Mouse (Mus musculus): Measurements from ENCODE around the gene Prkab1. TPM values are rescaled to one million over a fixed set of nuclear protein-coding genes. Genes with fewer than 3 reads are reported as not detected.

The Prkab1 gene
- polyA plus RNA-seq, 1 experiment: 102 TPM

GRCm38 (mm10) chr5:116045581-116045980, 21.3 kb upstream of the Prkab1 start:
- Histone ChIP-seq H3K27me3 (ENCODE audit: control insufficient read depth, insufficient read depth, low read length) (no peaks in the 10 kb centered on the region), H3K27ac (ENCODE audit: control insufficient read depth, insufficient read depth, low read length) (no peak overlapping the region), H3K4me3 (ENCODE audit: control insufficient read depth, insufficient read depth, low read length) (no peak overlapping the region), H3K36me3 (ENCODE audit: control insufficient read depth, insufficient read depth, low read length) (no peaks in the 10 kb centered on the region), H3K4me1 (replicated peaks; ENCODE audit: control insufficient read depth, insufficient read depth, low read length) (no peaks in the 10 kb centered on the region)
- TF ChIP-seq CTCF (IDR thresholded peaks at IDR 0.05; ENCODE audit: borderline replicate concordance, control insufficient read depth, extremely low read depth, insufficient read depth, low read length, poor library complexity) (no peak), POLR2A (IDR thresholded peaks at IDR 0.05; ENCODE audit: control insufficient read depth, extremely low read depth, insufficient read depth, low read length, poor library complexity) (no peak)
- WGBS: 90% methylated on average over 8 of the region's 8 CpGs
- no peak for DNase-seq

- Histone ChIP-seq H3K27ac (ENCODE audit: control insufficient read depth, insufficient read depth, low read length) (no peak overlapping the region), H3K4me3 (ENCODE audit: control insufficient read depth, insufficient read depth, low read length) (no peak overlapping the region), H3K4me1 (replicated peaks; ENCODE audit: control insufficient read depth, insufficient read depth, low read length) (0 out of 2 replicates have a peak, but pooled peaks cover 4% of the 10 kb centered on the region), H3K27me3 (ENCODE audit: control insufficient read depth, insufficient read depth, low read length) (no peaks in the 10 kb centered on the region), H3K36me3 (ENCODE audit: control insufficient read depth, insufficient read depth, low read length) (no peaks in the 10 kb centered on the region)
- no peak for TF ChIP-seq POLR2A (IDR thresholded peaks at IDR 0.05; ENCODE audit: control insufficient read depth, extremely low read depth, insufficient read depth, low read length, poor library complexity)
- no peak for TF ChIP-seq CTCF (IDR thresholded peaks at IDR 0.05; ENCODE audit: borderline replicate concordance, control insufficient read depth, extremely low read depth, insufficient read depth, low read length, poor library complexity)
- WGBS: 91% methylated on average over 7 of the region's 7 CpGs
- DNase-seq: no peak
Observed at GRCm38 (mm10) chr5:116042241-116042640, 17.9 kb upstream of the Prkab1 start.

- Histone ChIP-seq H3K4me1 (replicated peaks; ENCODE audit: control insufficient read depth, insufficient read depth, low read length) (0 out of 2 replicates have a peak, but pooled peaks cover 4% of the 10 kb centered on the region), H3K36me3 (ENCODE audit: control insufficient read depth, insufficient read depth, low read length) (no peaks in the 10 kb centered on the region), H3K27ac (ENCODE audit: control insufficient read depth, insufficient read depth, low read length) (no peak overlapping the region), H3K4me3 (ENCODE audit: control insufficient read depth, insufficient read depth, low read length) (no peak overlapping the region), H3K27me3 (ENCODE audit: control insufficient read depth, insufficient read depth, low read length) (no peaks in the 10 kb centered on the region)
- TF ChIP-seq POLR2A (IDR thresholded peaks at IDR 0.05; ENCODE audit: control insufficient read depth, extremely low read depth, insufficient read depth, low read length, poor library complexity) (no peak), CTCF (IDR thresholded peaks at IDR 0.05; ENCODE audit: borderline replicate concordance, control insufficient read depth, extremely low read depth, insufficient read depth, low read length, poor library complexity) (no peak)
- no peak for DNase-seq
- WGBS: 42% methylated on average over 11 of the region's 11 CpGs
Observed at GRCm38 (mm10) chr5:116039706-116040105, 15.4 kb upstream of the Prkab1 start.

GRCm38 (mm10) chr5:116037731-116038130, 13.4 kb upstream of the Prkab1 start:
- H3K27ac ChIP-seq (ENCODE audit: control insufficient read depth, insufficient read depth, low read length): no peak overlapping the region
- no peak for DNase-seq
- WGBS: 73% methylated on average over 12 of the region's 12 CpGs
- TF ChIP-seq CTCF (IDR thresholded peaks at IDR 0.05; ENCODE audit: borderline replicate concordance, control insufficient read depth, extremely low read depth, insufficient read depth, low read length, poor library complexity) (no peak), POLR2A (IDR thresholded peaks at IDR 0.05; ENCODE audit: control insufficient read depth, extremely low read depth, insufficient read depth, low read length, poor library complexity) (no peak)
- no peaks in the 10 kb centered on the region for H3K27me3 ChIP-seq (ENCODE audit: control insufficient read depth, insufficient read depth, low read length)
- no peaks in the 10 kb centered on the region for H3K36me3 ChIP-seq (ENCODE audit: control insufficient read depth, insufficient read depth, low read length)
- H3K4me3 ChIP-seq (ENCODE audit: control insufficient read depth, insufficient read depth, low read length): no peak overlapping the region
- H3K4me1 ChIP-seq (replicated peaks; ENCODE audit: control insufficient read depth, insufficient read depth, low read length): 0 out of 2 replicates have a peak, but pooled peaks cover 4% of the 10 kb centered on the region

- 93% methylated on average over 16 of the region's 16 CpGs for WGBS
- H3K27me3 ChIP-seq (ENCODE audit: control insufficient read depth, insufficient read depth, low read length): no peaks in the 10 kb centered on the region
Observed at GRCm38 (mm10) chr5:116036465-116036864, 12.2 kb upstream of the Prkab1 start.

GRCm38 (mm10) chr5:116031190-116031577, 6.9 kb upstream of the Prkab1 start:
- Histone ChIP-seq H3K27ac (ENCODE audit: control insufficient read depth, insufficient read depth, low read length) (no peak overlapping the region), H3K4me3 (ENCODE audit: control insufficient read depth, insufficient read depth, low read length) (no peak overlapping the region), H3K36me3 (ENCODE audit: control insufficient read depth, insufficient read depth, low read length) (no peaks in the 10 kb centered on the region), H3K4me1 (replicated peaks; ENCODE audit: control insufficient read depth, insufficient read depth, low read length) (peaks cover 20% of the 10 kb centered on the region), H3K27me3 (ENCODE audit: control insufficient read depth, insufficient read depth, low read length) (no peaks in the 10 kb centered on the region)
- peak; percentile 75 for DNase-seq
- WGBS: 2% methylated on average over 14 of the region's 14 CpGs
- TF ChIP-seq CTCF (IDR thresholded peaks at IDR 0.05; ENCODE audit: borderline replicate concordance, control insufficient read depth, extremely low read depth, insufficient read depth, low read length, poor library complexity) (peak; percentile 81; the same call in 1 of the 2 replicates), POLR2A (IDR thresholded peaks at IDR 0.05; ENCODE audit: control insufficient read depth, extremely low read depth, insufficient read depth, low read length, poor library complexity) (0 out of 2 replicates have a peak, but pooled peaks have one; percentile 9)

More at GRCm38 (mm10) chr5:116036465-116036864, 12.2 kb upstream of the Prkab1 start:
- Histone ChIP-seq H3K4me3 (ENCODE audit: control insufficient read depth, insufficient read depth, low read length) (no peak overlapping the region), H3K4me1 (replicated peaks; ENCODE audit: control insufficient read depth, insufficient read depth, low read length) (0 out of 2 replicates have a peak, but pooled peaks cover 4% of the 10 kb centered on the region), H3K36me3 (ENCODE audit: control insufficient read depth, insufficient read depth, low read length) (no peaks in the 10 kb centered on the region), H3K27ac (ENCODE audit: control insufficient read depth, insufficient read depth, low read length) (no peak overlapping the region)
- DNase-seq: no peak
- no peak for TF ChIP-seq POLR2A (IDR thresholded peaks at IDR 0.05; ENCODE audit: control insufficient read depth, extremely low read depth, insufficient read depth, low read length, poor library complexity)
- TF ChIP-seq CTCF (IDR thresholded peaks at IDR 0.05; ENCODE audit: borderline replicate concordance, control insufficient read depth, extremely low read depth, insufficient read depth, low read length, poor library complexity): no peak

Measured in thymus, adult 2 months (tissue).